ENCODE assay signal across 8 mouse cellular contexts in genomic region chr10:127194428-127195327, GRCm38 (mm10). TPM values are rescaled to one million over a fixed set of nuclear protein-coding genes. Genes with fewer than 3 reads are reported as not detected.
A peak's percentile ranks its signal among the peaks of the same experiment; 100 is the strongest.
DNase-seq lines count a peak whose midpoint lies in the region; ATAC-seq lines count a peak whose summit lies in the region.

No protein-coding gene starts in this region.

- peak overlapping the region; percentile 80 for H3K4me3 ChIP-seq in intestine, embryonic 14.5 days (ENCODE audit: low read depth, low read length)
- H3K4me3 ChIP-seq in liver, embryonic 15.5 days (replicated peaks): peak overlapping the region; percentile 85
- H3K4me3 ChIP-seq in neural tube, embryonic 13.5 days: peak overlapping the region; percentile 95

- peaks cover 36% of the 10 kb centered on the region for H3K36me3 ChIP-seq in intestine, embryonic 14.5 days (ENCODE audit: control insufficient read depth, insufficient read depth, low read length)
- peaks cover 31% of the 10 kb centered on the region for H3K36me3 ChIP-seq in liver, embryonic 15.5 days (replicated peaks)
- H3K36me3 ChIP-seq in neural tube, embryonic 13.5 days: peaks cover 54% of the 10 kb centered on the region

- peak overlapping the region; percentile 89 for H3K27ac ChIP-seq in intestine, embryonic 14.5 days (ENCODE audit: low read depth)
- peak overlapping the region; percentile 93 for H3K27ac ChIP-seq in liver, embryonic 15.5 days (replicated peaks)
- peak overlapping the region; percentile 95 for H3K27ac ChIP-seq in neural tube, embryonic 13.5 days (replicated peaks)

- peak overlapping the region; percentile 93 for H3K4me2 ChIP-seq in intestine, embryonic 14.5 days (ENCODE audit: low read length)
- peak overlapping the region; percentile 95 for H3K4me2 ChIP-seq in liver, embryonic 15.5 days
- H3K4me2 ChIP-seq in neural tube, embryonic 13.5 days: peak overlapping the region; percentile 88

- DNase-seq in urinary bladder, adult 18-20 months (ENCODE audit: low spot score in 2 of 2): peak; percentile 54 to 62
- DNase-seq in urinary bladder, postnatal 10 days (ENCODE audit: low spot score): no peak
- peak; percentile 68 for DNase-seq in embryo, embryonic 10 days (ENCODE audit: low spot score)
- DNase-seq in intestine, embryonic 14.5 days (ENCODE audit: low spot score): peak; percentile 62

- peaks cover 25% of the 10 kb centered on the region for H3K4me1 ChIP-seq in intestine, embryonic 14.5 days (replicated peaks; ENCODE audit: control insufficient read depth, insufficient read depth, low read length)
- peaks cover 74% of the 10 kb centered on the region for H3K4me1 ChIP-seq in liver, embryonic 15.5 days (replicated peaks)
- H3K4me1 ChIP-seq in neural tube, embryonic 13.5 days (replicated peaks): peaks cover 62% of the 10 kb centered on the region

- peak; percentile 74 for ATAC-seq in granulocyte monocyte progenitor cell, adult 5-6 weeks (replicated peaks; ENCODE audit: poor library complexity, severe bottlenecking)
- peak; percentile 37; the same call in 1 of the 2 replicates for ATAC-seq in intestine, embryonic 14.5 days (replicated peaks; ENCODE audit: low FRiP score, low TSS enrichment, low read depth)
- peak; percentile 65 for ATAC-seq in liver, embryonic 15.5 days (ENCODE audit: insufficient read depth)
- peak; percentile 34 for ATAC-seq in neural tube, embryonic 13.5 days (ENCODE audit: low read depth)
- ATAC-seq in megakaryocyte-erythroid progenitor cell, adult 5-6 weeks (replicated peaks; ENCODE audit: low FRiP score, low TSS enrichment, poor library complexity, severe bottlenecking): no peak

- peak overlapping the region; percentile 90 for H3K9ac ChIP-seq in intestine, embryonic 14.5 days (ENCODE audit: low read length)
- H3K9ac ChIP-seq in liver, embryonic 15.5 days: peak overlapping the region; percentile 91
- H3K9ac ChIP-seq in neural tube, embryonic 13.5 days: peak overlapping the region; percentile 96

- 9% methylated on average over 22 of the region's 22 CpGs for WGBS in intestine, embryonic 14.5 days
- WGBS in liver, embryonic 15.5 days (ENCODE audit: insufficient replicate concordance): 5% methylated on average over 22 of the region's 22 CpGs
- WGBS in neural tube, embryonic 13.5 days: 18% methylated on average over 22 of the region's 22 CpGs

- H3K9me3 ChIP-seq in intestine, embryonic 14.5 days (ENCODE audit: control insufficient read depth, low read length): no peaks in the 10 kb centered on the region
- H3K9me3 ChIP-seq in liver, embryonic 15.5 days (replicated peaks): no peaks in the 10 kb centered on the region
- no peaks in the 10 kb centered on the region for H3K9me3 ChIP-seq in neural tube, embryonic 13.5 days

- no peaks in the 10 kb centered on the region for H3K27me3 ChIP-seq in intestine, embryonic 14.5 days (replicated peaks; ENCODE audit: control insufficient read depth, insufficient read depth, low read length)
- peaks cover 2% of the 10 kb centered on the region; the same call in 1 of the 2 replicates for H3K27me3 ChIP-seq in liver, embryonic 15.5 days
- H3K27me3 ChIP-seq in neural tube, embryonic 13.5 days: no peaks in the 10 kb centered on the region

RNA-seq across cellular contexts. Expression of gene Dtx3, which starts 0.8 kb away (rescaled TPM):
- 51.9 and 54.4 TPM in 2 replicates for total RNA-seq in granulocyte monocyte progenitor cell, adult 5-6 weeks (2014; fragmentation: Nextera tagmentation)
- total RNA-seq in granulocyte monocyte progenitor cell, adult 5-6 weeks (2017): 17.9 and 19.9 TPM in 2 replicates
- 95.8 and 101 TPM in 2 replicates for polyA plus RNA-seq in intestine, embryonic 14.5 days (2014; fragmentation: Nextera tagmentation; extraction: Ambion mirVana)
- 16.7 and 16.9 TPM in 2 replicates for polyA plus RNA-seq in liver, embryonic 15.5 days (2015; fragmentation: Nextera tagmentation; extraction: Ambion mirVana)
- 188 and 221 TPM in 2 replicates for polyA plus RNA-seq in neural tube, embryonic 13.5 days (2015; fragmentation: Nextera tagmentation; extraction: Ambion mirVana)
- 97.0 and 160 TPM in 2 replicates for total RNA-seq in megakaryocyte-erythroid progenitor cell, adult 5-6 weeks (2014; fragmentation: Nextera tagmentation)
- 28.5 and 29.5 TPM in 2 replicates for total RNA-seq in megakaryocyte-erythroid progenitor cell, adult 5-6 weeks (2017)

RNA-seq across cellular contexts. Expression of gene Arhgef25, which starts 4.8 kb away (rescaled TPM):
- 3.2 TPM in 1 of 2 replicates, not detected in the other for total RNA-seq in granulocyte monocyte progenitor cell, adult 5-6 weeks (2014; fragmentation: Nextera tagmentation)
- 0.15 and 0.95 TPM in 2 replicates for total RNA-seq in granulocyte monocyte progenitor cell, adult 5-6 weeks (2017)
- polyA plus RNA-seq in intestine, embryonic 14.5 days (2014; fragmentation: Nextera tagmentation; extraction: Ambion mirVana): 49.0 and 57.7 TPM in 2 replicates
- 5.4 and 5.8 TPM in 2 replicates for polyA plus RNA-seq in liver, embryonic 15.5 days (2015; fragmentation: Nextera tagmentation; extraction: Ambion mirVana)
- 38.1 and 42.0 TPM in 2 replicates for polyA plus RNA-seq in neural tube, embryonic 13.5 days (2015; fragmentation: Nextera tagmentation; extraction: Ambion mirVana)
- 22.7 and 46.0 TPM in 2 replicates for total RNA-seq in megakaryocyte-erythroid progenitor cell, adult 5-6 weeks (2014; fragmentation: Nextera tagmentation)
- 35.4 and 35.7 TPM in 2 replicates for total RNA-seq in megakaryocyte-erythroid progenitor cell, adult 5-6 weeks (2017)

RNA-seq across cellular contexts. Expression of gene Slc26a10, which starts 14.2 kb away (rescaled TPM):
- total RNA-seq in granulocyte monocyte progenitor cell, adult 5-6 weeks (2014; fragmentation: Nextera tagmentation): 0.15 TPM in 1 of 2 replicates, not detected in the other
- total RNA-seq in granulocyte monocyte progenitor cell, adult 5-6 weeks (2017): 0.26 and 0.88 TPM in 2 replicates
- 0.93 and 1.3 TPM in 2 replicates for polyA plus RNA-seq in intestine, embryonic 14.5 days (2014; fragmentation: Nextera tagmentation; extraction: Ambion mirVana)
- polyA plus RNA-seq in liver, embryonic 15.5 days (2015; fragmentation: Nextera tagmentation; extraction: Ambion mirVana): 2.1 and 3.2 TPM in 2 replicates
- polyA plus RNA-seq in neural tube, embryonic 13.5 days (2015; fragmentation: Nextera tagmentation; extraction: Ambion mirVana): 0.83 and 0.93 TPM in 2 replicates
- total RNA-seq in megakaryocyte-erythroid progenitor cell, adult 5-6 weeks (2014; fragmentation: Nextera tagmentation): 1.8 TPM in 1 of 2 replicates, not detected in the other
- total RNA-seq in megakaryocyte-erythroid progenitor cell, adult 5-6 weeks (2017): 1.8 TPM in 1 of 2 replicates, not detected in the other

RNA-seq across cellular contexts. Expression of gene Pip4k2c, which starts 16.7 kb away (rescaled TPM):
- total RNA-seq in granulocyte monocyte progenitor cell, adult 5-6 weeks (2014; fragmentation: Nextera tagmentation): 12.1 and 13.6 TPM in 2 replicates
- 7.6 and 13.8 TPM in 2 replicates for total RNA-seq in granulocyte monocyte progenitor cell, adult 5-6 weeks (2017)
- 24.2 and 25.9 TPM in 2 replicates for polyA plus RNA-seq in intestine, embryonic 14.5 days (2014; fragmentation: Nextera tagmentation; extraction: Ambion mirVana)
- 41.9 and 45.1 TPM in 2 replicates for polyA plus RNA-seq in liver, embryonic 15.5 days (2015; fragmentation: Nextera tagmentation; extraction: Ambion mirVana)
- polyA plus RNA-seq in neural tube, embryonic 13.5 days (2015; fragmentation: Nextera tagmentation; extraction: Ambion mirVana): 20.2 and 20.7 TPM in 2 replicates
- 58.6 and 59.9 TPM in 2 replicates for total RNA-seq in megakaryocyte-erythroid progenitor cell, adult 5-6 weeks (2014; fragmentation: Nextera tagmentation)
- 28.0 and 35.3 TPM in 2 replicates for total RNA-seq in megakaryocyte-erythroid progenitor cell, adult 5-6 weeks (2017)

RNA-seq across cellular contexts. Expression of gene B4galnt1, which starts 29.7 kb away (rescaled TPM):
- 288 and 308 TPM in 2 replicates for total RNA-seq in granulocyte monocyte progenitor cell, adult 5-6 weeks (2014; fragmentation: Nextera tagmentation)
- total RNA-seq in granulocyte monocyte progenitor cell, adult 5-6 weeks (2017): 141 and 161 TPM in 2 replicates
- polyA plus RNA-seq in intestine, embryonic 14.5 days (2014; fragmentation: Nextera tagmentation; extraction: Ambion mirVana): 54.3 and 66.0 TPM in 2 replicates
- 19.3 and 21.0 TPM in 2 replicates for polyA plus RNA-seq in liver, embryonic 15.5 days (2015; fragmentation: Nextera tagmentation; extraction: Ambion mirVana)
- 45.0 and 45.1 TPM in 2 replicates for polyA plus RNA-seq in neural tube, embryonic 13.5 days (2015; fragmentation: Nextera tagmentation; extraction: Ambion mirVana)
- 67.2 and 84.7 TPM in 2 replicates for total RNA-seq in megakaryocyte-erythroid progenitor cell, adult 5-6 weeks (2014; fragmentation: Nextera tagmentation)
- total RNA-seq in megakaryocyte-erythroid progenitor cell, adult 5-6 weeks (2017): 18.5 and 23.3 TPM in 2 replicates
